Comparison of ENCODE assay signal across 15 mouse cellular contexts in the genomic region with DNA sequence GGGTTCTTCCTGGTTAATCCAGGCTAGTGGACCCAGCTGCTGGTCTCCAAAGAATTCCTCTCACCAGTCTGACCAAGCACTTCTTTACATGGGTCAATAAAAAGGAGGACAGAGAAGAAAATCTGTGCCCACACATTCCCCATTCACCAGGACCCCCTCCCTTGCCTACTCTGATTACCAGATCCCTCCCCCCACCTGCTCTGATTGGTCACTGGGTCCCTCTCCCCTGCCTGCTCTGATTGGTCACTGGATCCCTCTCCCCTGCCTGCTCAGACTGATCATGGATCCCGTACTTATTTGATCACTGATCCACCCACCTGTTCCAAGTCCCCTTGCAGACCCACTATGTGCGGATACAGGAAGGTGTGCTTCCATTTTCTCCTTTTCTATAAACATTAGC. TPM values are rescaled to one million over a fixed set of nuclear protein-coding genes. Genes with fewer than 3 reads are reported as not detected.
DNase-seq lines count a peak whose midpoint lies in the region; ATAC-seq and TF ChIP-seq lines count a peak whose summit lies in the region.
"Had no signal": no experiment of that assay in that cellular context is flagged by ENCODE, and none has a peak within 500 bp of the region (broad histone marks: within the 10 kb centered on the region; RNA-seq: fewer than 3 reads in every experiment).

No protein-coding gene starts in this region.

- TF ChIP-seq POLR2A in lung, adult 2 months (IDR thresholded peaks at IDR 0.05; ENCODE audit: borderline replicate concordance, extremely low read depth, low read depth, low read length), result no peak

- TF ChIP-seq CTCF in forebrain, postnatal 0 days (IDR thresholded peaks at IDR 0.05; ENCODE audit: low read depth), result no peak
- no peak for TF ChIP-seq CTCF in lung, postnatal 0 days (IDR thresholded peaks at IDR 0.05)
- TF ChIP-seq CTCF in lung, adult 2 months (IDR thresholded peaks at IDR 0.05; ENCODE audit: insufficient read depth, low read length), result no peak

- H3K9me3 ChIP-seq in forebrain, embryonic 14.5 days (replicated peaks; ENCODE audit: control insufficient read depth, low read length), result no peaks in the 10 kb centered on the region
- no peaks in the 10 kb centered on the region for H3K9me3 ChIP-seq in forebrain, postnatal 0 days (ENCODE audit: low read length)
- H3K9me3 ChIP-seq in lung, postnatal 0 days (ENCODE audit: low read length), result no peaks in the 10 kb centered on the region
- no peaks in the 10 kb centered on the region for H3K9me3 ChIP-seq in embryonic facial prominence, embryonic 14.5 days (ENCODE audit: control insufficient read depth, low read length)
- no peaks in the 10 kb centered on the region for H3K9me3 ChIP-seq in stomach, embryonic 15.5 days
- H3K9me3 ChIP-seq in hindbrain, embryonic 14.5 days (ENCODE audit: control insufficient read depth, low read length), result no peaks in the 10 kb centered on the region
- H3K9me3 ChIP-seq: liver, embryonic 15.5 days had no signal

- no peak overlapping the region for H3K4me3 ChIP-seq in forebrain, embryonic 14.5 days (ENCODE audit: low read depth, low read length)
- H3K4me3 ChIP-seq in forebrain, postnatal 0 days (ENCODE audit: low read depth, low read length), result no peak overlapping the region
- H3K4me3 ChIP-seq in lung, postnatal 0 days (ENCODE audit: low read depth, low read length), result no peak overlapping the region
- H3K4me3 ChIP-seq in lung, adult 2 months (replicated peaks; ENCODE audit: extremely low read depth, low read depth, low read length), result no peak overlapping the region
- no peak overlapping the region for H3K4me3 ChIP-seq in embryonic facial prominence, embryonic 14.5 days (ENCODE audit: low read depth, low read length)
- H3K4me3 ChIP-seq in stomach, embryonic 15.5 days (replicated peaks), result no peak overlapping the region
- H3K4me3 ChIP-seq in hindbrain, embryonic 14.5 days (replicated peaks; ENCODE audit: low read length), result no peak overlapping the region
- H3K4me3 ChIP-seq: liver, embryonic 15.5 days had no signal

- peak; percentile 50; the same call in 1 of the 2 replicates for ATAC-seq in forebrain, embryonic 14.5 days
- ATAC-seq in forebrain, postnatal 0 days, result no peak
- ATAC-seq in lung, postnatal 0 days, result peak; percentile 25; the same call in 1 of the 2 replicates
- 0 out of 2 replicates have a peak, but pooled peaks have one; percentile 39 for ATAC-seq in embryonic facial prominence, embryonic 14.5 days (ENCODE audit: low read depth)
- no peak for ATAC-seq in stomach, embryonic 15.5 days (ENCODE audit: insufficient read depth, low FRiP score, low read depth)
- no peak for ATAC-seq in hindbrain, embryonic 14.5 days (ENCODE audit: low FRiP score)
- ATAC-seq: hindbrain, embryonic 16.5 days had no signal

- 52% methylated on average over 2 of the region's 2 CpGs for WGBS in forebrain, embryonic 14.5 days
- WGBS in forebrain, postnatal 0 days, result 60% methylated on average over 2 of the region's 2 CpGs
- WGBS in lung, postnatal 0 days, result 52% methylated on average over 2 of the region's 2 CpGs
- whole genome bisulfite sequencing in lung, adult 2 months, result 60% methylated on average over 2 of the region's 2 CpGs
- 56% methylated on average over 2 of the region's 2 CpGs for WGBS in embryonic facial prominence, embryonic 14.5 days
- WGBS in stomach, embryonic 15.5 days, result 54% methylated on average over 2 of the region's 2 CpGs
- 53% methylated on average over 2 of the region's 2 CpGs for WGBS in hindbrain, embryonic 14.5 days

- H3K9ac ChIP-seq in forebrain, embryonic 14.5 days (ENCODE audit: low read length), result no peak overlapping the region
- no peak overlapping the region for H3K9ac ChIP-seq in forebrain, postnatal 0 days
- no peak overlapping the region for H3K9ac ChIP-seq in lung, postnatal 0 days (replicated peaks; ENCODE audit: low read depth)
- no peak overlapping the region for H3K9ac ChIP-seq in embryonic facial prominence, embryonic 14.5 days (ENCODE audit: low read depth, low read length)
- H3K9ac ChIP-seq in stomach, embryonic 15.5 days, result no peak overlapping the region
- H3K9ac ChIP-seq in hindbrain, embryonic 14.5 days, result no peak overlapping the region
- H3K9ac ChIP-seq: liver, embryonic 15.5 days had no signal

- no peak for TF ChIP-seq EP300 in lung, postnatal 0 days (IDR thresholded peaks at IDR 0.05)

- H3K4me2 ChIP-seq in forebrain, embryonic 14.5 days (ENCODE audit: low read length), result no peak overlapping the region
- H3K4me2 ChIP-seq in forebrain, postnatal 0 days (ENCODE audit: low read depth), result no peak overlapping the region
- H3K4me2 ChIP-seq in lung, postnatal 0 days (replicated peaks; ENCODE audit: low read depth, low read length), result no peak overlapping the region
- no peak overlapping the region for H3K4me2 ChIP-seq in embryonic facial prominence, embryonic 14.5 days (ENCODE audit: low read depth, low read length)
- no peak overlapping the region for H3K4me2 ChIP-seq in stomach, embryonic 15.5 days
- H3K4me2 ChIP-seq in hindbrain, embryonic 14.5 days (replicated peaks), result no peak overlapping the region
- H3K4me2 ChIP-seq: liver, embryonic 15.5 days had no signal

- no peaks in the 10 kb centered on the region for H3K4me1 ChIP-seq in forebrain, embryonic 14.5 days (ENCODE audit: control insufficient read depth, insufficient read depth, low read length)
- no peaks in the 10 kb centered on the region for H3K4me1 ChIP-seq in forebrain, postnatal 0 days (ENCODE audit: insufficient read depth)
- no peaks in the 10 kb centered on the region for H3K4me1 ChIP-seq in lung, postnatal 0 days (ENCODE audit: insufficient read depth, low read depth, low read length)
- peaks cover 4% of the 10 kb centered on the region; the same call in 1 of the 2 replicates for H3K4me1 ChIP-seq in lung, adult 2 months (ENCODE audit: control insufficient read depth, insufficient read depth, low read length)
- H3K4me1 ChIP-seq in embryonic facial prominence, embryonic 14.5 days (ENCODE audit: control insufficient read depth, insufficient read depth, low read length), result no peaks in the 10 kb centered on the region; the same call in none of the 2 replicates
- H3K4me1 ChIP-seq in stomach, embryonic 15.5 days, result peaks cover 9% of the 10 kb centered on the region
- H3K4me1 ChIP-seq in hindbrain, embryonic 14.5 days (replicated peaks; ENCODE audit: control insufficient read depth, insufficient read depth, low read length), result no peaks in the 10 kb centered on the region
- H3K4me1 ChIP-seq: liver, embryonic 15.5 days had no signal

- no peak overlapping the region; the same call in 1 of the 2 replicates for H3K27ac ChIP-seq in forebrain, embryonic 14.5 days (ENCODE audit: low read depth, low read length)
- no peak overlapping the region for H3K27ac ChIP-seq in forebrain, postnatal 0 days (ENCODE audit: low read depth, low read length)
- no peak overlapping the region for H3K27ac ChIP-seq in lung, postnatal 0 days (ENCODE audit: low read length)
- H3K27ac ChIP-seq in embryonic facial prominence, embryonic 14.5 days (replicated peaks; ENCODE audit: low read depth, low read length), result no peak overlapping the region
- peak overlapping the region; percentile 4; the same call in 1 of the 2 replicates for H3K27ac ChIP-seq in stomach, embryonic 15.5 days
- H3K27ac ChIP-seq in hindbrain, embryonic 14.5 days, result no peak overlapping the region
- H3K27ac ChIP-seq: liver, embryonic 15.5 days had no signal

- DNase-seq in forebrain, embryonic 14.5 days (ENCODE audit: low spot score), result peak; percentile 12
- no peak for DNase-seq in forebrain, postnatal 0 days
- no peak for DNase-seq in lung, postnatal 0 days (ENCODE audit: low spot score)
- no peak for DNase-seq in lung, adult 2 months
- DNase-seq in embryonic facial prominence, embryonic 14.5 days (ENCODE audit: low spot score), result no peak
- no peak for DNase-seq in hindbrain, embryonic 14.5 days (ENCODE audit: low spot score)
- DNase-seq in natural killer cell, adult 2 months (ENCODE audit: low spot score in 2 of 2), result no peak
- DNase-seq: adrenal gland, adult 8-10 months; cerebellum, postnatal 25 days; heart, adult 11 months; heart, postnatal 10 days; right cerebral cortex, postnatal 14 days had no signal

- no peaks in the 10 kb centered on the region for H3K27me3 ChIP-seq in forebrain, embryonic 14.5 days (replicated peaks; ENCODE audit: control insufficient read depth, insufficient read depth, low read length)
- no peaks in the 10 kb centered on the region for H3K27me3 ChIP-seq in forebrain, postnatal 0 days (ENCODE audit: insufficient read depth, low read length)
- H3K27me3 ChIP-seq in lung, postnatal 0 days (replicated peaks; ENCODE audit: insufficient read depth, low read length), result no peaks in the 10 kb centered on the region
- no peaks in the 10 kb centered on the region for H3K27me3 ChIP-seq in embryonic facial prominence, embryonic 14.5 days (replicated peaks; ENCODE audit: control insufficient read depth, insufficient read depth, low read length)
- H3K27me3 ChIP-seq in stomach, embryonic 15.5 days (replicated peaks), result no peaks in the 10 kb centered on the region
- no peaks in the 10 kb centered on the region for H3K27me3 ChIP-seq in hindbrain, embryonic 14.5 days (ENCODE audit: control insufficient read depth, insufficient read depth, low read length)

- no peaks in the 10 kb centered on the region for H3K36me3 ChIP-seq in forebrain, embryonic 14.5 days (ENCODE audit: control insufficient read depth, insufficient read depth, low read length)
- H3K36me3 ChIP-seq in forebrain, postnatal 0 days (ENCODE audit: insufficient read depth), result no peaks in the 10 kb centered on the region
- no peaks in the 10 kb centered on the region for H3K36me3 ChIP-seq in lung, postnatal 0 days (ENCODE audit: insufficient read depth, low read length)
- no peaks in the 10 kb centered on the region for H3K36me3 ChIP-seq in embryonic facial prominence, embryonic 14.5 days (ENCODE audit: control insufficient read depth, insufficient read depth, low read length)
- H3K36me3 ChIP-seq in stomach, embryonic 15.5 days, result no peaks in the 10 kb centered on the region
- H3K36me3 ChIP-seq in hindbrain, embryonic 14.5 days (replicated peaks; ENCODE audit: control insufficient read depth, insufficient read depth), result no peaks in the 10 kb centered on the region
- H3K36me3 ChIP-seq: liver, embryonic 15.5 days had no signal

RNA-seq across cellular contexts. Expression of a gene that starts 17.4 kb away (rescaled TPM):
- polyA plus RNA-seq in forebrain, embryonic 14.5 days (2014; fragmentation: Nextera tagmentation; extraction: Ambion mirVana), result 0.22 and 0.28 TPM in 2 replicates
- 0.62 and 1.1 TPM in 2 replicates for total RNA-seq in forebrain, postnatal 0 days (2014; rRNA removed)
- 0.31 and 0.33 TPM in 2 replicates for polyA plus RNA-seq in forebrain, postnatal 0 days (2015; fragmentation: Nextera tagmentation; extraction: Ambion mirVana)
- polyA plus RNA-seq in lung, postnatal 0 days (2015; fragmentation: Nextera tagmentation; extraction: Ambion mirVana), result 0.48 and 0.63 TPM in 2 replicates
- 0.12 and 0.22 TPM in 2 replicates for polyA plus RNA-seq in lung, adult 2 months (2012; rRNA removed)
- 4.7 and 5.0 TPM in 2 replicates for polyA plus RNA-seq in embryonic facial prominence, embryonic 14.5 days (2014; fragmentation: Nextera tagmentation; extraction: Ambion mirVana)
- 2.4 and 2.6 TPM in 2 replicates for polyA plus RNA-seq in stomach, embryonic 15.5 days (2015; fragmentation: Nextera tagmentation; extraction: Ambion mirVana)
- polyA plus RNA-seq in hindbrain, embryonic 14.5 days (2014; fragmentation: Nextera tagmentation; extraction: Ambion mirVana), result 0.40 and 0.51 TPM in 2 replicates
- total RNA-seq: adrenal gland, adult 8-10 months; heart, postnatal 10 days had no signal
- polyA plus RNA-seq: liver, embryonic 15.5 days had no signal

Comparison
In these comparisons a context has a peak if more than half of its experiments do, and no peak if none do; other contexts are left out.
1. ATAC-seq: peak in forebrain, embryonic 14.5 days (single experiment), lung, postnatal 0 days (single experiment) and embryonic facial prominence, embryonic 14.5 days (single experiment); none in forebrain, postnatal 0 days (single experiment), stomach, embryonic 15.5 days (single experiment) and hindbrain, embryonic 14.5 days (single experiment).